Mouse (Mus musculus): Measurements from ENCODE around the gene Nlrp9a.
"Not testable (repeated sequence)": the region's sequence is repeated elsewhere in the genome, so short reads cannot be mapped to it uniquely, and the experiment has no call there.

The Nlrp9a gene

DNA sequence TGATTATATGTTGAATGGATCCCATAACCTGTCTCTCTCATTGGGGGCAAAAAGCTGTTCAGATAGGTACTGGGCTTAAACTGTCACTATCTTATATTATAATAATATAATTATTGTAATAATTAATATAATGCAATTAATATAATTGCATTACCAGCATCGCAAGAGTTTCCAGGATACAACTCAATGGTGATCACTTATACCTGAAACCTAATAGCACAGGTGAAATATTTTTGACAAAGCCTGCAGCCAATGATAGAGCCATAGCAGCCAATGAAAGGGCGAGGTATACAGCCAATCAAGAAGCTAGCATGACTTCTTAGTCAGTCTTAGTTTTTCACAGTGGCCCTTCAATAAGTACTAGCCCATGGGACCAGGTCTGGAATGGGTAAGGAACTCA, at the start of gene Nlrp9a:
TSS of gene Nlrp9a (plus strand) at position 301 of the 400 bp plus-strand sequence.
- DNase-seq (ENCODE audit: low spot score in 2 of 2), result not testable (repeated sequence)

- not testable (repeated sequence) for DNase-seq (ENCODE audit: low spot score in 2 of 2)
These were observed 45.3 kb upstream of the Nlrp9a start for GRCm38 (mm10) chr7:26489514-26489913.

DNA sequence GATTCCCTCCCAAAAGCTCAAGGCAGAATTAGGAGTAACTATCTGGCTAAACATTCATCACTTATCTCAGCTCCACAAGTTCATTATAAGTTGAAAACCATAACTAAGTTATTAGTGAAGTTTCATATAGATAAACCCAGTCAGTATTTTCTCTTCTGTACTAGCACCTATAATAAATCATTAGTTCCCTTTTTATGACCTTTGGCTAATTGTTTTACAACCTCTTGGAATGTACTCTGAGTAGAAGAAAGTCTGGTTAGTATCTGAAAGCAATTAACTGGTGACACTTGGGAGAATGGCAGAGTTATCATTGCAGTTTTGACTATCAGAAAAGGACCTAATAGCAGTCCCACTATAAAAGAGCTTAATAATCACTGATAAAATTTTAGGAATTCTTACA, 54.3 kb downstream of the Nlrp9a start:
- DNase-seq (ENCODE audit: low spot score in 2 of 2), result no peak

DNA sequence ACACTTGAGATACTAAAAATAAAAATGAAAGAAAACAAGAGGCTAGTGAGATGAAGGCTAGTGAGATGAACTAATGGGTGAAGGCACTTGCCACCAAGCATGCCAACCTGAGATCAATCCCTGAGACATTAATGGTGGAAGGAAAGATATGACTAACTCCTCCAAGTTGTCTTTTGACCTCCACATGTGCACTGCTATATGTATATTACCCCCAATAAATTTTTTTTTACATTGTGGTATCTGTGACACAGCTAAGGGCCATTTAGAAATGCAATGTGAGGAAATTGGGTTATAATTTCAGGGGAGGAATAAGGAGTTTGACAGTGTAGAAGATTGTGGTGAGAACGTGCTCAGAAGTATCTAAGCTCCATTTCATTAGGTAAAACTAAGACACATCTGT, 55.0 kb downstream of the Nlrp9a start:
- DNase-seq (ENCODE audit: low spot score in 2 of 2), result no peak

DNA sequence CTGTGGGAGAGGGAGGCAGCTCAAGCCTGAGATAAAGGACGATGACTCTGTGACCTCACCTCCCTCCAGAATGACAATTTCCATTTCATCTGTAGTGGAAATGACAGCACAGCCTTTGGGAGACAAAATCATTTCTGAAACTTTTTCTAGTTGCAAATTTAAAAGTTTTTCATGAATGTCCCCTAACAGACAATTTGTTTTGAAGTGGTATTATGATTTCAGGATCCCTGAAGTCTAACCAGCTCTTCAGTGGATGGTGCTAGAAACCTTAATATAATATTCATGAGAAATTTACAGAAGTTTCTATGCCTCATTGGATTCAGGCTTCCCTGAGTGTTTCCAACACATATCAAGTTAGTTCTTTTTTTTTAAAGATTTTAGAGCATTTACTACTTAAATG, 83.5 kb downstream of the Nlrp9a start, which contains the start of gene Vmn1r185:
TSS of gene Vmn1r185 (minus strand) at position 101 of the 400 bp plus-strand sequence.
- not testable (repeated sequence) for DNase-seq (ENCODE audit: low spot score in 2 of 2)

Data from frontal cortex, postnatal 36 days (tissue).